Mouse (Mus musculus): ENCODE results near the gene Ccnyl1.

The Ccnyl1 gene

GRCm38 (mm10) chr1:64701780-64702179, 11.5 kb downstream of the Ccnyl1 start:
- DNase-seq (ENCODE audit: low spot score in 2 of 2), result no peak

- peak; percentile 40 to 63 for DNase-seq (ENCODE audit: low spot score in 2 of 2)
Measured at GRCm38 (mm10) chr1:64705230-64705629, 15.0 kb downstream of the Ccnyl1 start.

GRCm38 (mm10) chr1:64706610-64707009, 16.4 kb downstream of the Ccnyl1 start:
- DNase-seq (ENCODE audit: low spot score in 2 of 2), result no peak

DNA sequence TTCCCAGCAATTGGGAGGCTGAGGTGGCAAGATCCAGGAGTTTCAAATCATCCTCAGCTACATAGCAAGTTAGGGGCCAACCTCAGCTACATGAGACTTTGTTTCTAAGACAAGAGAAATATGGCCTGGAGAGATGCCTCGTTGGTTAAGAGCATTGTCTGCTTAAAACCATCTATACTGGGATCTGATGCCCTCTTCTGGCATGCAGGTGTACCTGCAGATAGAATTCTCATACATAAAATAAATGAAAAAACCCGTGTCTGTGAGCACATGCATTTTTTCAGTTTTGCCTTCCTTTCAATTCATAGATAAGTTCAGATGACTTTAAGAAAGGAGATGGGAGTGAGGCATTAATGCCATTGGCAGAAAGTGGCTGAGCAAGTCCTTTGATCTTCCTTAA, 19.6 kb downstream of the Ccnyl1 start:
- peak in 1 of 2 experiments; percentile 19 for DNase-seq (ENCODE audit: low spot score in 2 of 2)

GRCm38 (mm10) chr1:64712006-64712760, 21.9 kb downstream of the Ccnyl1 start:
- no peak for DNase-seq (ENCODE audit: low spot score in 2 of 2)

DNA sequence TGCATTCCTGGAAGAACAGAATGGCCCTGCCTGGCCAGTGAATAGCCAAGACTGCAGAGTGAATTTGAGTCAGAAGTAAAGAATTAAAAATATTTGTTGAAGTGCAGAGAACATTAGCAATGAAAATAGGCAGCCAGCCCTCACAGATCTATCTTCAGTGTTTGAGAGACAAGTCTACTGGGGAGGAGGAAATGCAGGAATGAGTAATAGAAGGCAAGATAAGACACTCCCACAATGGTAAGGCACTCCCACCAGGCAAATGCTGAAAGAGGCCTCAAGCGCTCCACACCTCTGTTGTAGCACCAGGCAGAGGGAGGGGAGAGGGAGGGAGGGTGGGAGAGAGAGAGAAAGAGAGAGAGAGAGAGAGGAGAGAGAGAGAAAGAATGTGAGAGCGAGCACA, 25.2 kb downstream of the Ccnyl1 start:
- no peak for DNase-seq (ENCODE audit: low spot score in 2 of 2)

GRCm38 (mm10) chr1:64716589-64717304, 26.5 kb downstream of the Ccnyl1 start:
- no peak for DNase-seq (ENCODE audit: low spot score in 2 of 2)

DNA sequence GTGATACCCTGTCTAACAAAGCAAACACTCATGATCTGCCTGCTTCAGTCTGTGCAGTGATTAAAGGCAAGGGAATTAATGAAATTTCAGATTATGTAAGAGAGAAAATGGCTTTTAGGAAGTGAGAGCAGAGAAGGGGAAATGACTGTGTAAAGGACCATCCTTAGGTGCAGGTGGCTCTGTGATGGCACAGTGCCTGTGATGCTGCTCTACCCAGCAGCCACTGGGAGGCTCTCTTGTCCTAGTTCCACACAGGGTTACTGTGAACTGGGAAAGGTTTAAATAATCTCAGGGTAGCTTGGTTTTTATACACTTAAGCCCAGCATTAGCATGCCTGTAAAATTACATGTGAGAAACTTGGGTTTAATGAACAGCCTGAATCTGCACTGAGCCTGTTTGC, 27.2 kb downstream of the Ccnyl1 start:
- peak; percentile 10 to 51 for DNase-seq (ENCODE audit: low spot score in 2 of 2)

DNA sequence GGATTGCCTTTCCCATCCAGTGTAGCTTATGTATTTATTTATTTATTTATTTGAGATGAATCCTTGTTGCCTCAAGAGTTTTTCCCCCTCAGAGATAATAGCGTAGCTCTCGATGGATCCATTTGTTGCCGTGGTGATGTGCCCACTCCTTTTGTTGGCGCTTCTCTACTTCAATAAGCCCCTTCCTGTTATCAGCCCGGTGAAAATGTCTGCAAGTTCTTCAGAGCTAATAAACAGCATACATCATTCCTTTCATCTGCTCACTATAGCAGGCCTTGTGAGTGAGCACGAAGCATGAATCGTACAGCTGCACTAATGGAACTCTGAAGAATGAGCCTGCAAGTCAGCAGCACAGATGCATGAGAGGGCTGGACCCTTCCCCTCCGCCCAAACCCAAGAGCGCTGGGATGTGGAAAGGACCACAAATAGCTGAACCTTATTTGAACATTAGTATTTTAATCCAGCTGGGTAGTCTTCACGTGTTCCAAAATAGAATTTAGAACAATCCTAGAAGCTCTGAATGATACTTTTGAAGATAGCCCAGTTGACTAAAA, 30.9 kb downstream of the Ccnyl1 start:
- no peak for DNase-seq (ENCODE audit: low spot score in 2 of 2)

DNA sequence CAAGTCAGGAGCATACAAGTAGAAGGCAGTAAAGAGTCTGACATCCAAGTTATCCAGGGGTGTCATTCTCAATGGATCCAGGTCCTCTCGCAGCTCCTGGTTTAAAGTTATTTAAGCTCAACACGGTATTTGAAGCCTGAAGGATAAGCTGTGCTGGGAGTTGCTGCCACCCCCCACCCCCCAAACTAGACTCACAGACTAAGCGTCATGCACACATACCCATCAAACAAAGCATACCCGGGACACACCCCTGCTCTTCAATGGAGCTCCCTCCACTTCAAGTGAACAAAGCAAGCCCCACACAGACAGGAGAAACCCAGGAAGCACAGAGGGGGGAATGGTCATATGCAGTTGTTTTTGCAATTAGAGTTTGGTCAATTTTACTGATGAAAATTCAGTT, 39.8 kb downstream of the Ccnyl1 start:
- no peak for DNase-seq (ENCODE audit: low spot score in 2 of 2)

DNA sequence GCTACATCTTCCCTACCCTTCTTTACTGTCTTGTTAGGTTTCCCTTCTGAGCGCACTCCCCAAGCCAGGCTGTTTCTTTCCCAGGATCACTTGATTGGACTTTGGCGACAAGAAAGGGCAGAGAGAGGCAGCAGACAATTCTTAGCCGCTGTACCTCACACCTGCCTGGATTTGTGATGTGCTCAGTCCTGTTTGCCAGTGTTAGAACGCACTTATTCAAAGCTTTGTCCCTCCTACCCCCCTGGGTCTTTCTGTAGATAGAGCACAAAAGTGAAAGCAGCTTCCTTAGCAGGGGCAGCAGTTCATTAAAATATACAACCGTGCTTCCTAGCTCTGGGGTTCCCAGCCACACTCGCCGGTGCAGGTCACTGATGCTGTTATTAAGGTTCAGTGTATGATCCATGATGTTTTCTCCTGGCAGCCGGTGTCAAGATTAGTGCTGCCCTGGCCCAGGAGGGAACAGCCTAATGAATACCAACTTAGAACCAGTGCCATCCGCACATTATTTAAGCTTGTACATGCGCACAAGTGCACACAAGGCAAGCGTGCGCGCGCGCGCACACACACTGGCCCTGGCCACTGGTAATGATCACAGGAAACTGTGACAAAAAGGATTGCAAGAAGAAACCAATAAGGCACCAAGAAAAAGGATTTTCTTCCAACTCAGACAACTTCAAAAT, 41.2 kb downstream of the Ccnyl1 start:
- DNase-seq (ENCODE audit: low spot score in 2 of 2), result no peak

DNA sequence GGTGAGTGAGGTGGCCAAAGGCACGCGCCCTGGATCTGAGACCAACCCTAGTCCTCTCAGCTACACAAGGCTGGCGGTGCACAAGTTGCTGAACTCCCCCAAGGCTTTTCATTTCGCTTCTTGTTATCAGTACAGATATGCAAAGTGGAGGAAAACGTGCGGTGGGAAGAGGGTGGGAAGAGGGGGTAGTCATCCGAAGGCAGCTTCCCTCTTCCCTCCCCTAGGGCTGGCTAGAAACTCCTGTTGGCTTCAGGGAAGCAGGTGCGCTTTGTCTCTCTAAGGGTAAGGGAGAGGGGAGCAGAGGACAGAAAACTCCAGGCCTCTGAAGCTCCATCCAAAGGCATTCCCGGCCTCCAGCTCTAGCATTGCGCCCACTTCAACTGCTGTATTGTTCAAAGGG, 41.9 kb downstream of the Ccnyl1 start:
- no peak for DNase-seq (ENCODE audit: low spot score in 2 of 2)

DNA sequence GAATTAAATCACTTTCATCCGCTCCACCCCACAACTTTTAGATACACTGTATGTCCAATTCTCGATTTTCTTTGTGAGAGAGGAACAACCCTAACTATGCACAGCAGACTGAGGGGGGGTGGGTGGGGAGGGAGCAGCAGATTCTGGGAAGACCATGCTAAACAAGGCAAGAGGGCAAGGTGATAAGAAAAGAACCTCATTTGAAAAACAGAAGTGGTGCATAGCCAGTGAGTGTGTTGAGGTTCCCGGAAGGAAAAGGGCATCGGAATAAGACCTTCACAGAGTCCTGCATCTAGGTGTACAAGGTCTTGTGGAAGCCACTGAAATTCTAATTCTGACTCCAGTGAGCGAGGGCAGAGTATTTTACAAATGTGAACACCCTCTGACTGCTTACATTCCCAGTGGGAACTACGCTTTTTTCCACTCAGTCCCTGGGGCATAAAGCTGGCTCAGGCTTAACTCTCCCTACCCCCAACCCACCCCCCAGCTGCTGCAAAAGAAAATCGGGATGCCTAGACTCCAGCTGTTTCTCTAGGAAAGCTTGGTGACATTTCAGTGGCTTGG, 42.5 kb downstream of the Ccnyl1 start:
- DNase-seq (ENCODE audit: low spot score in 2 of 2), result no peak

GRCm38 (mm10) chr1:64733453-64734245, 43.4 kb downstream of the Ccnyl1 start:
- DNase-seq (ENCODE audit: low spot score in 2 of 2), result no peak

GRCm38 (mm10) chr1:64734771-64735750, 44.8 kb downstream of the Ccnyl1 start:
- no peak for DNase-seq (ENCODE audit: low spot score in 2 of 2)

DNA sequence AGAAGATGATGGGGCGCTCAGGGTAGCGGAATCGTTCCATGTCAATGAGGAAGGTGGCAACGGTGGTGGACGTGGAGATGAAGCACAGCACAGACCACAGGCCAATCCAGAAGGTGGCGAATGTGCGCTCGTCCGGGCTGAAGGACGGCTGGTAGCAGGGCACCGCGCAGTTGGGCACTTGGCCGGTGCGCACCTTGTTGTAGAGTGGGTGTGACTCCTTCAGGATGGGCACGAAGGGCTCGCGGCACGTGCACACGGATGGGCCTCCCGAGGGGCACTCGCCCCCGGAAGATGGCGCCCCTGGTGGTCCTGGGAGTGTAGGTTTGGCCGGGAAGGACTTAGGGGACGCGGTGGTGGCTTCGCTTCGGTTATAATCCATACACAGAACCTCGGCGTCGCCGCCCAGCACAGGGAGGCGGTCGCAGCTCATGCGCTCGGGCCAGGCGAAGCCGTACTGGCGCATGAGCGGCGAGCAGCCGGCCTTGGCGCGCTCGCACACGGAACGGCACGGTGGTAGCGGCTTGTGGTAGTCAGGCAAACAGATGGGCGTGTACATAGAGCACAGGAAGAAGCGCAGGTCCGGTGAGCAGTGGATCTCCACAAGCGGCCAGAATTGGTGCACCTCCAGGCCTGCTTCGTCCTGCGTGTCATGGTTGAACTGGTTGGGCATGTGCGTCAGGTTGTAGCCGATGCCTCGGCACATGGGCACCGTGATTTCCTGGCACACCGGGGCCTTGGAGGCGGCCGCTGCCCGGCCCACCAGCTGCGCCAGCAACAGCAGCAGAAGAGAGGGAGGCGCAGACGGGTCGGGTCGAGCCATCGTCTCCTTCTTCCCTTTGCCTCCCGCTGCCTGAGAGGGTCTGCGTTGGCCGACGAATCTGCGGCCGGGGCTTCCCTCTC, 45.8 kb downstream of the Ccnyl1 start:
- peak; percentile 45 to 52 for DNase-seq (ENCODE audit: low spot score in 2 of 2)

DNA sequence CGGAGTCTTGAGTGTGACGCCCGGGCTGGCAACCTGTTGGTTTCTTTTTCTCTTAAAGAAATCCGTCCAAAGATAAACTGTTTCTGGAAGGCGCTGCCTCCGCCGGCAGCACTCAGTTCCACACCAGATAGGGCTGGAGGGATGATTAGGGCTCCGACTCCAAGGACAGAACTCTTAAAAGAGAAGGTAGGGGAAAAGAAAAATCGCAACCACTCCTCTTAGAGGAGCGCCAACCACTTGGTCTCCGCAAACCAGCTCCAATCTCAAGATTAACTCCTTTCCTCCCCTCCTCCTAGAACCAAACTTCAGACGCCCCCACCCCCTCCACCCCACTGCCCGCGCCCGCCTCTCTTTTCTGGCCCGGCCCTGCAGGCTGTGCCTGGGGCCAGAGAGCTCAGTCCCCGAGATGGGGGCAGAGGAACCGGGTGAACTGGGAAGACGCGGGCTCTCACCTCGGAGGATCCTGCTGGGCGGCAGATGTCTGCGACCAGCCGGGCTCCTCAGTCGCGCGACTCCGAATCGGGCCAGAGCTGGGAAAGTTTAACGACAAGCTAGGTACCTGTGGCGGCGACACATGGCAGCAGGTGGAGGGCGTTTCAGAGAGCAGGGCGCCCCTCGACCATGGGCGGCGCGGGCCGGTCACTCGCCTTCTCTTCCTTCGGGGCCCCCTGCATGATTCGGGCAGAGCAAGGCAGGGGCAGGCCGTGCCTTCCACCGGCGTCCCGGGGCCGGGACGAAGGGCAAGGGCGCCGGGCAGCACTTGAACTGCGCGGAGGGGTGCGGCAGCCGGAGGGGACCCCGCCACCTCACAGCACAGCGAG, 46.6 kb downstream of the Ccnyl1 start:
- DNase-seq (ENCODE audit: low spot score in 2 of 2), result no peak
